Comparison of ENCODE assay signal across 10 mouse cellular contexts in genomic region chr1:55454119-55454518, GRCm38 (mm10). TPM values are rescaled to one million over a fixed set of nuclear protein-coding genes. Genes with fewer than 3 reads are reported as not detected.
DNase-seq lines count a peak whose midpoint lies in the region; ATAC-seq and TF ChIP-seq lines count a peak whose summit lies in the region.
"Had no signal": no experiment of that assay in that cellular context is flagged by ENCODE, and none has a peak within 500 bp of the region (broad histone marks: within the 10 kb centered on the region; RNA-seq: fewer than 3 reads in every experiment).

No protein-coding gene starts in this region.

- no peak for DNase-seq in forebrain, embryonic 11.5 days (ENCODE audit: low spot score)
- peak; percentile 80 for DNase-seq in midbrain, postnatal 0 days (ENCODE audit: low spot score)
- DNase-seq in midbrain, embryonic 14.5 days: no peak
- DNase-seq in layer of hippocampus, adult 9-10 months (ENCODE audit: low spot score): peak; percentile 41
- DNase-seq in gastrocnemius, postnatal 10 days: no peak
- DNase-seq in adrenal gland, adult 8-10 months: no peak
- DNase-seq: lung, embryonic 14.5 days had no signal

- no peak overlapping the region for H3K9ac ChIP-seq in forebrain, embryonic 13.5 days
- no peak overlapping the region for H3K9ac ChIP-seq in forebrain, embryonic 11.5 days (ENCODE audit: low read length)
- H3K9ac ChIP-seq in midbrain, postnatal 0 days (replicated peaks; ENCODE audit: low read length, poor library complexity, severe bottlenecking): no peak overlapping the region
- H3K9ac ChIP-seq in midbrain, embryonic 14.5 days (replicated peaks; ENCODE audit: low read length): no peak overlapping the region
- H3K9ac ChIP-seq in stomach, embryonic 15.5 days: no peak overlapping the region
- H3K9ac ChIP-seq: heart, embryonic 15.5 days; lung, embryonic 14.5 days had no signal

- no peaks in the 10 kb centered on the region for H3K27me3 ChIP-seq in forebrain, embryonic 13.5 days
- H3K27me3 ChIP-seq in forebrain, embryonic 11.5 days (ENCODE audit: control insufficient read depth, insufficient read depth, low read length): no peaks in the 10 kb centered on the region
- no peaks in the 10 kb centered on the region for H3K27me3 ChIP-seq in midbrain, postnatal 0 days (ENCODE audit: insufficient read depth, low read length)
- no peaks in the 10 kb centered on the region for H3K27me3 ChIP-seq in midbrain, embryonic 14.5 days (ENCODE audit: control insufficient read depth, insufficient read depth, low read length)
- no peaks in the 10 kb centered on the region for H3K27me3 ChIP-seq in stomach, embryonic 15.5 days (replicated peaks)
- H3K27me3 ChIP-seq: heart, embryonic 15.5 days had no signal

- no peak overlapping the region for H3K4me2 ChIP-seq in forebrain, embryonic 13.5 days
- H3K4me2 ChIP-seq in forebrain, embryonic 11.5 days (ENCODE audit: low read depth, low read length, severe bottlenecking): no peak overlapping the region
- H3K4me2 ChIP-seq in midbrain, postnatal 0 days (ENCODE audit: low read depth, low read length, poor library complexity, severe bottlenecking): no peak overlapping the region
- H3K4me2 ChIP-seq in midbrain, embryonic 14.5 days (ENCODE audit: low read length): no peak overlapping the region
- H3K4me2 ChIP-seq in stomach, embryonic 15.5 days: no peak overlapping the region
- H3K4me2 ChIP-seq: heart, embryonic 15.5 days; lung, embryonic 14.5 days had no signal

- peak; percentile 71 for ATAC-seq in forebrain, embryonic 13.5 days
- no peak for ATAC-seq in forebrain, embryonic 11.5 days (replicated peaks; ENCODE audit: low FRiP score)
- ATAC-seq in midbrain, postnatal 0 days (ENCODE audit: low FRiP score): no peak
- ATAC-seq in midbrain, embryonic 14.5 days (ENCODE audit: low FRiP score, low TSS enrichment): no peak
- ATAC-seq in stomach, embryonic 15.5 days (ENCODE audit: insufficient read depth, low FRiP score, low read depth): peak; percentile 22; the same call in 1 of the 2 replicates

- WGBS in forebrain, embryonic 13.5 days: 76% methylated on average over 5 of the region's 5 CpGs
- 84% methylated on average over 5 of the region's 5 CpGs for WGBS in forebrain, embryonic 11.5 days
- WGBS in midbrain, postnatal 0 days: 79% methylated on average over 5 of the region's 5 CpGs
- 84% methylated on average over 5 of the region's 5 CpGs for WGBS in midbrain, embryonic 14.5 days
- 72% methylated on average over 5 of the region's 5 CpGs for WGBS in stomach, embryonic 15.5 days

- H3K4me1 ChIP-seq in forebrain, embryonic 13.5 days: 0 out of 2 replicates have a peak, but pooled peaks cover 8% of the 10 kb centered on the region
- no peaks in the 10 kb centered on the region for H3K4me1 ChIP-seq in forebrain, embryonic 11.5 days (replicated peaks; ENCODE audit: control insufficient read depth, insufficient read depth, low read length)
- H3K4me1 ChIP-seq in midbrain, postnatal 0 days (ENCODE audit: insufficient read depth, low read length): no peaks in the 10 kb centered on the region
- no peaks in the 10 kb centered on the region; the same call in 1 of the 2 replicates for H3K4me1 ChIP-seq in midbrain, embryonic 14.5 days (ENCODE audit: control insufficient read depth, insufficient read depth, low read length)
- no peaks in the 10 kb centered on the region for H3K4me1 ChIP-seq in stomach, embryonic 15.5 days
- H3K4me1 ChIP-seq: heart, embryonic 15.5 days had no signal

- no peak overlapping the region for H3K27ac ChIP-seq in forebrain, embryonic 13.5 days
- no peak overlapping the region for H3K27ac ChIP-seq in forebrain, embryonic 11.5 days (ENCODE audit: low read depth, low read length)
- no peak overlapping the region for H3K27ac ChIP-seq in midbrain, postnatal 0 days (ENCODE audit: low read depth, low read length)
- H3K27ac ChIP-seq in midbrain, embryonic 14.5 days (replicated peaks; ENCODE audit: low read depth, low read length): no peak overlapping the region
- H3K27ac ChIP-seq in stomach, embryonic 15.5 days: no peak overlapping the region
- H3K27ac ChIP-seq: heart, embryonic 15.5 days had no signal

- no peak for TF ChIP-seq CTCF in midbrain, postnatal 0 days (IDR thresholded peaks at IDR 0.05)

- no peaks in the 10 kb centered on the region for H3K36me3 ChIP-seq in forebrain, embryonic 13.5 days (ENCODE audit: poor library complexity, severe bottlenecking)
- no peaks in the 10 kb centered on the region for H3K36me3 ChIP-seq in forebrain, embryonic 11.5 days (ENCODE audit: control insufficient read depth, insufficient read depth, low read length)
- no peaks in the 10 kb centered on the region for H3K36me3 ChIP-seq in midbrain, postnatal 0 days (ENCODE audit: insufficient read depth, low read length)
- H3K36me3 ChIP-seq in midbrain, embryonic 14.5 days (ENCODE audit: control insufficient read depth, insufficient read depth, low read length): no peaks in the 10 kb centered on the region
- H3K36me3 ChIP-seq in stomach, embryonic 15.5 days: no peaks in the 10 kb centered on the region
- H3K36me3 ChIP-seq: heart, embryonic 15.5 days had no signal

- H3K9me3 ChIP-seq in forebrain, embryonic 13.5 days (replicated peaks): no peaks in the 10 kb centered on the region
- no peaks in the 10 kb centered on the region for H3K9me3 ChIP-seq in forebrain, embryonic 11.5 days (ENCODE audit: control insufficient read depth, low read length)
- H3K9me3 ChIP-seq in midbrain, postnatal 0 days (ENCODE audit: low read length): no peaks in the 10 kb centered on the region
- H3K9me3 ChIP-seq in midbrain, embryonic 14.5 days (ENCODE audit: control insufficient read depth, low read length): no peaks in the 10 kb centered on the region
- no peaks in the 10 kb centered on the region for H3K9me3 ChIP-seq in stomach, embryonic 15.5 days
- H3K9me3 ChIP-seq: heart, embryonic 15.5 days had no signal

- no peak overlapping the region for H3K4me3 ChIP-seq in forebrain, embryonic 13.5 days
- H3K4me3 ChIP-seq in forebrain, embryonic 11.5 days (ENCODE audit: low read depth, low read length): no peak overlapping the region
- no peak overlapping the region for H3K4me3 ChIP-seq in midbrain, postnatal 0 days (ENCODE audit: low read depth, low read length)
- H3K4me3 ChIP-seq in midbrain, embryonic 14.5 days (replicated peaks; ENCODE audit: low read depth, low read length): no peak overlapping the region
- H3K4me3 ChIP-seq in stomach, embryonic 15.5 days (replicated peaks): no peak overlapping the region
- H3K4me3 ChIP-seq: heart, embryonic 15.5 days had no signal

RNA-seq across cellular contexts. Expression of gene Plcl1, which starts 48.4 kb away (rescaled TPM):
- polyA plus RNA-seq in forebrain, embryonic 13.5 days (2015; fragmentation: Nextera tagmentation; extraction: Ambion mirVana): 4.1 and 4.4 TPM in 2 replicates
- polyA plus RNA-seq in forebrain, embryonic 11.5 days (2014; fragmentation: Nextera tagmentation; extraction: Ambion mirVana): 2.2 and 3.3 TPM in 2 replicates
- 8.9 and 9.4 TPM in 2 replicates for total RNA-seq in midbrain, postnatal 0 days (2014; rRNA removed)
- 2.7 and 3.9 TPM in 2 replicates for polyA plus RNA-seq in midbrain, postnatal 0 days (2015; fragmentation: Nextera tagmentation; extraction: Ambion mirVana)
- 5.0 and 5.1 TPM in 2 replicates for polyA plus RNA-seq in midbrain, embryonic 14.5 days (2014; fragmentation: Nextera tagmentation; extraction: Ambion mirVana)
- 2.5 and 2.6 TPM in 2 replicates for polyA plus RNA-seq in stomach, embryonic 15.5 days (2015; fragmentation: Nextera tagmentation; extraction: Ambion mirVana)
- 1 to 10 TPM; 7.4 to 7.7 TPM for total RNA-seq in gastrocnemius, postnatal 10 days (2021)
- total RNA-seq in adrenal gland, adult 8-10 months (2022): 1 to 10 TPM; 4.7 to 9.0 (median 6.6) TPM

Comparison
In these comparisons a context has a peak if more than half of its experiments do, and no peak if none do; other contexts are left out.
1. ATAC-seq: peak in forebrain, embryonic 13.5 days (single experiment) and stomach, embryonic 15.5 days (single experiment); none in forebrain, embryonic 11.5 days (single experiment), midbrain, postnatal 0 days (single experiment) and midbrain, embryonic 14.5 days (single experiment).
2. DNase-seq: peak in midbrain, postnatal 0 days (single experiment) and layer of hippocampus, adult 9-10 months (single experiment); none in forebrain, embryonic 11.5 days (single experiment), midbrain, embryonic 14.5 days (single experiment), gastrocnemius, postnatal 10 days (single experiment) and adrenal gland, adult 8-10 months (single experiment).